Mouse (Mus musculus): ENCODE data around the gene Btbd9.

Btbd9 gene

GRCm38 (mm10) chr17:30575121-30575904 is 975 bp downstream of the Btbd9 start:
- POLR2A ChIA-PET = interaction anchor here in 2 of 4 experiments (0.6 to 1.4 kb wide), 6 partner anchors 15 to 264 kb away, joined by 3 to 4 read pairs (median 3); no protein-coding TSS in a partner anchor
- CTCF ChIA-PET = no interaction called here

- ChIA-PET POLR2A (interaction anchor here in 2 of 4 experiments (0.6 to 1.4 kb wide), 6 partner anchors 15 to 264 kb away, joined by 3 to 4 read pairs (median 3); no protein-coding TSS in a partner anchor), CTCF (interaction anchor here in 1 of 4 experiments (0.9 kb wide), 1 partner anchor 107 kb away, joined by 3 read pairs; no protein-coding TSS in a partner anchor)
These were observed 1.6 kb downstream of the Btbd9 start for GRCm38 (mm10) chr17:30574783-30575075.

GRCm38 (mm10) chr17:30573990-30574782 is 2.1 kb downstream of the Btbd9 start:
- ChIA-PET CTCF (interaction anchor here in 2 of 4 experiments (0.5 to 0.9 kb wide), 2 partner anchors 48 to 107 kb away, joined by 3 read pairs; no protein-coding TSS in a partner anchor), POLR2A (interaction anchor here in 2 of 4 experiments (0.6 to 1.3 kb wide), 5 partner anchors 15 to 696 kb away, joined by 3 to 4 read pairs (median 3); no protein-coding TSS in a partner anchor)

- CTCF ChIA-PET = interaction anchor here in 2 of 4 experiments (3.1 to 3.5 kb wide), 2 partner anchors 12 kb away, joined by 14 to 16 read pairs; no protein-coding TSS in a partner anchor
- POLR2A ChIA-PET = interaction anchor here in 2 of 4 experiments (0.9 to 2.2 kb wide), 5 partner anchors 12 to 132 kb away, joined by 3 to 7 read pairs (median 4); no protein-coding TSS in a partner anchor
These were observed 5.3 kb downstream of the Btbd9 start for GRCm38 (mm10) chr17:30570971-30571370.

- POLR2A ChIA-PET = interaction anchor here in 3 of 4 experiments (0.7 to 2.2 kb wide), 12 partner anchors 11 to 131 kb away, joined by 3 to 9 read pairs (median 4); no protein-coding TSS in a partner anchor
- CTCF ChIA-PET = interaction anchor here in 3 of 4 experiments (1.2 to 3.5 kb wide), 3 partner anchors 11 kb away, joined by 3 to 16 read pairs (median 14); no protein-coding TSS in a partner anchor
These were observed 6.1 kb downstream of the Btbd9 start for GRCm38 (mm10) chr17:30570173-30570572.

- POLR2A ChIA-PET = interaction anchor here in 3 of 4 experiments (0.6 to 1.5 kb wide), 5 partner anchors 9 to 63 kb away, joined by 3 to 8 read pairs (median 4); no protein-coding TSS in a partner anchor
These were observed 7.8 kb downstream of the Btbd9 start for GRCm38 (mm10) chr17:30568473-30568872.

GRCm38 (mm10) chr17:30564971-30565370 is 11.3 kb downstream of the Btbd9 start:
- CTCF ChIA-PET = interaction anchor here in 1 of 4 experiments (1.3 kb wide), 1 partner anchor 254 kb away, joined by 3 read pairs; no protein-coding TSS in a partner anchor
- POLR2A ChIA-PET = interaction anchor here in 1 of 4 experiments (0.9 kb wide), 1 partner anchor 13 kb away, joined by 4 read pairs; no protein-coding TSS in a partner anchor

More at GRCm38 (mm10) chr17:30568473-30568872, 7.8 kb downstream of the Btbd9 start:
- CTCF ChIA-PET = interaction anchor here in 2 of 4 experiments (3.1 to 3.5 kb wide), 2 partner anchors 9 kb away, joined by 14 to 16 read pairs; no protein-coding TSS in a partner anchor

- ChIA-PET CTCF (interaction anchor here in 1 of 4 experiments (1.3 kb wide), 1 partner anchor 163 kb away, joined by 3 read pairs; no protein-coding TSS in a partner anchor), POLR2A (interaction anchor here in 2 of 4 experiments (0.6 to 0.9 kb wide), 3 partner anchors 12 to 655 kb away, joined by 3 to 4 read pairs (median 3); no protein-coding TSS in a partner anchor)
These were observed 11.9 kb downstream of the Btbd9 start for GRCm38 (mm10) chr17:30564407-30564806.

GRCm38 (mm10) chr17:30563484-30564075 is 12.7 kb downstream of the Btbd9 start:
- ChIA-PET CTCF (interaction anchor here in 2 of 4 experiments (0.6 to 1.3 kb wide), 3 partner anchors 73 to 164 kb away, joined by 3 to 4 read pairs (median 3); no protein-coding TSS in a partner anchor), POLR2A (interaction anchor here in 2 of 4 experiments (0.6 to 1.3 kb wide), 3 partner anchors 13 to 654 kb away, joined by 3 to 4 read pairs (median 3); partner anchors contain the start of gene Btbd9 (in 1 of the 2))

- ChIA-PET CTCF (interaction anchor here in 1 of 4 experiments (0.6 kb wide), 1 partner anchor 1667 kb away, joined by 3 read pairs; no protein-coding TSS in a partner anchor), POLR2A (interaction anchor here (0.6 to 1.3 kb wide), 7 partner anchors 10 to 839 kb away, joined by 3 to 5 read pairs (median 3); partner anchors contain the start of gene Btbd9 (in 1 of the 4))
These were observed 13.5 kb downstream of the Btbd9 start for GRCm38 (mm10) chr17:30562770-30563169.

- POLR2A ChIA-PET = interaction anchor here in 3 of 4 experiments (0.6 to 4.0 kb wide), 29 partner anchors 9 to 293 kb away, joined by 3 to 33 read pairs (median 4); no protein-coding TSS in a partner anchor
- CTCF ChIA-PET = interaction anchor here (0.5 to 3.9 kb wide), 77 partner anchors 9 to 832 kb away, joined by 3 to 61 read pairs (median 4); partner anchors contain the start of gene Glp1r (in 1 of the 4)
These were observed 16.8 kb downstream of the Btbd9 start for GRCm38 (mm10) chr17:30559536-30559935.

- ChIA-PET CTCF (interaction anchor here in 3 of 4 experiments (0.6 to 3.9 kb wide), 39 partner anchors 8 to 863 kb away, joined by 3 to 61 read pairs (median 4); no protein-coding TSS in a partner anchor), POLR2A (interaction anchor here in 3 of 4 experiments (0.6 to 4.0 kb wide), 16 partner anchors 9 to 123 kb away, joined by 3 to 33 read pairs (median 4); no protein-coding TSS in a partner anchor)
These were observed 17.7 kb downstream of the Btbd9 start for GRCm38 (mm10) chr17:30558623-30559022.

- POLR2A ChIA-PET = interaction anchor here in 3 of 4 experiments (0.7 to 1.0 kb wide), 4 partner anchors 38 to 280 kb away, joined by 3 to 4 read pairs (median 3); no protein-coding TSS in a partner anchor
- CTCF ChIA-PET = interaction anchor here in 2 of 4 experiments (0.5 to 3.9 kb wide), 3 partner anchors 54 to 189 kb away, joined by 3 to 61 read pairs (median 10); no protein-coding TSS in a partner anchor
These were observed 19.8 kb downstream of the Btbd9 start for GRCm38 (mm10) chr17:30556512-30556911.

GRCm38 (mm10) chr17:30553027-30553937 is 23.0 kb downstream of the Btbd9 start:
- CTCF ChIA-PET = interaction anchor here in 2 of 4 experiments (0.6 to 1.3 kb wide), 4 partner anchors 100 to 1580 kb away, joined by 3 to 5 read pairs (median 4); no protein-coding TSS in a partner anchor
- POLR2A ChIA-PET = interaction anchor here in 1 of 4 experiments (1.2 to 3.4 kb wide), 3 partner anchors 11 to 25 kb away, joined by 3 to 13 read pairs (median 4); partner anchors contain the start of gene Btbd9

GRCm38 (mm10) chr17:30550774-30551107 is 25.5 kb downstream of the Btbd9 start:
- ChIA-PET POLR2A (interaction anchor here (0.6 to 7.2 kb wide), 13 partner anchors 8 to 874 kb away, joined by 3 to 33 read pairs (median 4); partner anchors contain the start of gene Btbd9 (in 1 of the 4)), CTCF (interaction anchor here (0.6 to 3.1 kb wide), 18 partner anchors 8 to 789 kb away, joined by 3 to 26 read pairs (median 4); no protein-coding TSS in a partner anchor)

Measured in embryonic stem cell, embryonic (primary cell).